Mouse (Mus musculus) heart, postnatal 0 days (tissue): ENCODE measurements around the gene Hnrnpf. TPM values are rescaled to one million over a fixed set of nuclear protein-coding genes. Genes with fewer than 3 reads are reported as not detected.

Source experiments
- ATAC-seq: fragments of 200-750 bp; cut with Nextera tagmentation; 2 replicates; pipeline ENCODE4 v1.8.0; 2017; ENCODE audit warnings: low read depth, moderate number of reproducible peaks, moderate library complexity; ENCODE audit not compliant: insufficient read depth
- DNase-seq: peaks from one replicate; pipeline ENCODE4 v3.0.0-alpha.2; 2016; ENCODE audit warnings: low spot score
- H3K27ac ChIP-seq: fragments of 300-500 bp; sonication (generic); 2 replicates; pipeline ENCODE4 v1.5.1; 2014; ENCODE audit warnings: low read depth, mild to moderate bottlenecking
- H3K27me3 ChIP-seq: fragments of 300-500 bp; sonication (generic); 2 replicates; pipeline ENCODE4 v1.6.1; 2014; ENCODE audit warnings: low read length, mixed read lengths; ENCODE audit not compliant: control insufficient read depth, insufficient read depth
- H3K36me3 ChIP-seq: fragments of 300-500 bp; sonication (generic); replicated peaks from 2 replicates; pipeline ENCODE4 v1.6.1; 2014; ENCODE audit warnings: low read length, mixed read lengths; ENCODE audit not compliant: control insufficient read depth, insufficient read depth
- H3K4me1 ChIP-seq: fragments of 300-500 bp; sonication (generic); 2 replicates; pipeline ENCODE4 v1.6.1; 2014; ENCODE audit warnings: antibody characterized with exemption; ENCODE audit not compliant: control insufficient read depth, insufficient read depth
- H3K4me2 ChIP-seq: fragments of 300-500 bp; sonication (generic); 2 replicates; pipeline ENCODE4 v1.6.1; 2014; ENCODE audit warnings: low read depth, mild to moderate bottlenecking, low read length, moderate library complexity
- H3K4me3 ChIP-seq: fragments of 300-500 bp; sonication (generic); 2 replicates; pipeline ENCODE4 v1.5.1; 2014; ENCODE audit warnings: low read depth, low read length
- H3K9ac ChIP-seq: fragments of 300-500 bp; sonication (generic); replicated peaks from 2 replicates; pipeline ENCODE4 v1.6.1; 2014; ENCODE audit warnings: low read depth, low read length, mixed read lengths
- H3K9me3 ChIP-seq: fragments of 300-500 bp; sonication (generic); replicated peaks from 2 replicates; pipeline ENCODE4 v1.6.1; 2016; ENCODE audit warnings: low read length; ENCODE audit not compliant: control insufficient read depth
- CTCF ChIP-seq: IDR thresholded peaks from 2 replicates; pipeline ENCODE4 v1.5.1; 2016; ENCODE audit warnings: antibody characterized with exemption, control low read depth, low read depth
- EP300 ChIP-seq: IDR thresholded peaks from 2 replicates; pipeline ENCODE4 v1.6.1; 2016; ENCODE audit warnings: antibody characterized with exemption, low read depth
- WGBS: fragments of 180-500 bp; shearing (Covaris S2); extraction: QIAGEN DNeasy Blood & Tissue Kit; methylation state at CpG from one replicate; pipeline ENCODE4 v1.1.7; 2014; 5-methylcytosine and 5-hydroxymethylcytosine counted together
- polyA plus RNA-seq: library from polyadenylated mRNA; unstranded; fragments of >200 nt; fragmentation: Nextera tagmentation; extraction: Ambion mirVana; gene quantifications from 2 replicates; pipeline ENCODE4 v1.2.1, GENCODE M21; 2015
- total RNA-seq: library from RNA; depleted of rRNA; stranded (reverse); fragments of >200 nt; gene quantifications from 2 replicates; pipeline ENCODE4 v1.2.3, GENCODE M21; 2014; ENCODE audit warnings: low replicate concordance

Gene Hnrnpf
- total and polyA plus RNA-seq, 2 experiments from 2014 or later, result 234 to 314 TPM

DNA sequence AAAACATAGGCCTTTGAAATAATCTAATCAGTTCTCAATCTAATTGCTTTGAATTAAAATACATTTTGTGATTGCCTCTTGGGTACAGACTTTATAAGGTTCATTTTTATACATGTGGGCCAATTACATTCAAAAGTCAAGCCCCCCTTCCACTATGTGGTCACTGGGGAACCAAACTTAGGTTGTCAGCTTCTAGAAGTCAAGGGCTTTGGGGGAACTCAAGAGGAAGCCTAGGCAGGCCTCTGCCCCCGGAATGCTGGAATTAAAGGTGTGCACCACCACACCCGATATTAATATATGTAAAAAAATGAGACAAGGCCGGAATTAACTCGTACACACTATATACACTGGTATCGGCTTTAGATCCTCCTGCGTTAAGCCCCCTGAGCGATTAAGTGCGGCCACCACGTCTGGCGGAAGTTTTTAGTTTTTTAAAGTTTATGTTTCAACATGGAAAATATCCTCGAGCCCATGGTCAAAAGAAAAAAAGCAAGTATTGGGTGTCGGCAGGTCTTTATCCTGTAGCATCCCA, 16.1 kb downstream of the Hnrnpf start:
- Histone ChIP-seq H3K36me3 (0 out of 2 replicates have a peak, but pooled peaks cover 6% of the 10 kb centered on the region), H3K4me2 (peak overlapping the region; percentile 91), H3K27ac (peak overlapping the region; percentile 93), H3K4me1 (peaks cover 26% of the 10 kb centered on the region), H3K9ac (peak overlapping the region; percentile 57), H3K27me3 (no peaks in the 10 kb centered on the region), H3K9me3 (no peaks in the 10 kb centered on the region), H3K4me3 (peak overlapping the region; percentile 75)
- 1% methylated on average over 12 of the region's 12 CpGs for WGBS
- TF ChIP-seq EP300 (no peak), CTCF (no peak)
- ATAC-seq, result 0 out of 2 replicates have a peak, but pooled peaks have one; percentile 2
- no peak for DNase-seq

DNA sequence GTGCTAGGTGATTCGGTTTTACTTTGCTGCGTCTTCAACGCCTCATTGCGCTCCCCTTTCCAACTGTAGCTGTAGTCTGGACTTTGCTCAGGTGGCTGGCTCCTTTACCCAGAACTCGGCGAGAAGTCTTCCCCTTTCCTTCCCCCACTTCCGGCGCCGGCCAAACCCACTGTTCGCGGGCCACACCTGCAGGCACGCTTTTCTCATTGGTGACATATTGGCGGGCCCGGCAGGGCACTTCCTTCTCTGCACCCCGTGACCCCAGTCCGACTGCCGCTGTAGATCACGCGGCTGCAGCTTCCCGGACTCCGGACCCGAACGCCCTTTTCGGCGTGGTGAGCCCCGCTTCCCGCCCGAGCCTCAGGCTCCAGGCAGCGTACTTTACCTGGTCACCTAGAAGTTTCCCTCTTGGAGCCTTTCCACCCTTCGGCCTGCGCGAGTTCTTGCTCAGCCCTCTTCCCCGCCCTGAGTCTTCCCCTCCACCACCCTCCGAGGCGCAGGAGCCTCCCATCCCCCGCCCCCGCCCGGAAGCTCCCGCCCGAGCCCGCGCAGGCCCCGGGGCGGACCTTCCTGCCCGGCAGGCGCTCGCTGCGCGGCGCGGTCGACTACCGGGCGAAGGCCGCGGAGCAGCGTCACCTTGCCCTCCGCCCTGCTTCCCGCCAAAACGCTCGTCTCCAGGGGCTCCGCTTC, 16.8 kb downstream of the Hnrnpf start:
- peak overlapping the region; percentile 91 for H3K4me2 ChIP-seq
- H3K27ac ChIP-seq, result peak overlapping the region; percentile 93
- DNase-seq (peak; percentile 83), ATAC-seq (peak; percentile 95)
- H3K27me3 ChIP-seq, result no peaks in the 10 kb centered on the region
- TF ChIP-seq EP300 (peak; percentile 64; the same call in 1 of the 2 replicates), CTCF (no peak)
- no peaks in the 10 kb centered on the region for H3K9me3 ChIP-seq
- peak overlapping the region; percentile 57 for H3K9ac ChIP-seq
- H3K4me1 ChIP-seq, result peaks cover 26% of the 10 kb centered on the region
- peak overlapping the region; percentile 75 for H3K4me3 ChIP-seq
- H3K36me3 ChIP-seq, result peaks cover 11% of the 10 kb centered on the region
- WGBS, result 2% methylated on average over 60 of the region's 62 CpGs

DNA sequence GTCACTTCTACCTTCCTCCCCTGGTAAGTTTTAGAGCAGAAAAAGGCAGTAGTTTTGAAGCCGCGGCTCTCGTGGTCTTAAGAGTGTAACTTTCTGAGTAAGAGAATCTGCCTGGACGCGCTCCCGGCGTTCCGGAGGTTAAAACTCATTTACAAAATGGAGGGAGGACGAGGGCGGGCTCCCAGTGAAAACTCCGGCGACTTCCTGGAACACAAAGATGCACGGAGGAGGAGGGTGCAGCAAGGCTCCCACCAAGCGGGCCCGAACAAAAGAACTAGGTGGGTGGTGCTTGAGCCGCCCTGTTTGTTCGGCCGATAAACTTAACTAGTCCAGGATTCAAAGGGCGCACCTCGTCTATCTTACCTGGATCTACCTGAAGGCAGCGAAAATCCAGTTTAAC, 17.5 kb downstream of the Hnrnpf start:
- H3K9ac ChIP-seq, result peak overlapping the region; percentile 57
- H3K9me3 ChIP-seq, result no peaks in the 10 kb centered on the region
- WGBS, result 1% methylated on average over 21 of the region's 21 CpGs
- peaks cover 26% of the 10 kb centered on the region for H3K4me1 ChIP-seq
- TF ChIP-seq CTCF (no peak), EP300 (no peak)
- H3K4me2 ChIP-seq, result peak overlapping the region; percentile 91
- no peaks in the 10 kb centered on the region for H3K27me3 ChIP-seq
- H3K4me3 ChIP-seq, result peak overlapping the region; percentile 75
- peak; percentile 62 for ATAC-seq
- peak; percentile 65 for DNase-seq
- H3K36me3 ChIP-seq, result peaks cover 14% of the 10 kb centered on the region
- peak overlapping the region; percentile 93 for H3K27ac ChIP-seq

DNA sequence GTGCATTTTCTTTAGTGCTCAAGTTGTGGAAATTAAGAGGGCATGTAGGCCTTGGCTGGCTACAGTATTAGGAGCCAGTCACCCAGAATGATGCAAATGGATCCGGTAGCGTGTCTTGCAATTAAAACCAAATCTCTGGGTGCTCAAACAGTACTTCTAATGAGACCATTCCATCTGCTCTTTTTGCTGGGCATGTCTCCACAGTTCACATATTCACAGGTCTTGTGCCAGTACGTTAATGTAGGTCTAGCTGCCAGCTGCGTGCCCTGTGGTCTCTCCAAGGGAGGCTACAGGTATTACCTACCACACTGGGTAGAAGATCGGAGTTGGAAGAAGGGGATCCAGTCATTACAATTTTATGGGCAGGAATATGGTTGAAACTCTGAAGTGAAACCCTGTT, 17.9 kb downstream of the Hnrnpf start:
- no peak for DNase-seq
- peak overlapping the region; percentile 93 for H3K27ac ChIP-seq
- H3K36me3 ChIP-seq, result peaks cover 14% of the 10 kb centered on the region
- H3K27me3 ChIP-seq, result no peaks in the 10 kb centered on the region
- H3K4me3 ChIP-seq, result peak overlapping the region; percentile 75
- no peaks in the 10 kb centered on the region for H3K9me3 ChIP-seq
- ATAC-seq, result no peak
- H3K4me2 ChIP-seq, result peak overlapping the region; percentile 91
- peak overlapping the region; percentile 57 for H3K9ac ChIP-seq
- peaks cover 26% of the 10 kb centered on the region for H3K4me1 ChIP-seq
- TF ChIP-seq EP300, result no peak
- no peak for TF ChIP-seq CTCF
- 14% methylated on average over 5 of the region's 5 CpGs for WGBS

DNA sequence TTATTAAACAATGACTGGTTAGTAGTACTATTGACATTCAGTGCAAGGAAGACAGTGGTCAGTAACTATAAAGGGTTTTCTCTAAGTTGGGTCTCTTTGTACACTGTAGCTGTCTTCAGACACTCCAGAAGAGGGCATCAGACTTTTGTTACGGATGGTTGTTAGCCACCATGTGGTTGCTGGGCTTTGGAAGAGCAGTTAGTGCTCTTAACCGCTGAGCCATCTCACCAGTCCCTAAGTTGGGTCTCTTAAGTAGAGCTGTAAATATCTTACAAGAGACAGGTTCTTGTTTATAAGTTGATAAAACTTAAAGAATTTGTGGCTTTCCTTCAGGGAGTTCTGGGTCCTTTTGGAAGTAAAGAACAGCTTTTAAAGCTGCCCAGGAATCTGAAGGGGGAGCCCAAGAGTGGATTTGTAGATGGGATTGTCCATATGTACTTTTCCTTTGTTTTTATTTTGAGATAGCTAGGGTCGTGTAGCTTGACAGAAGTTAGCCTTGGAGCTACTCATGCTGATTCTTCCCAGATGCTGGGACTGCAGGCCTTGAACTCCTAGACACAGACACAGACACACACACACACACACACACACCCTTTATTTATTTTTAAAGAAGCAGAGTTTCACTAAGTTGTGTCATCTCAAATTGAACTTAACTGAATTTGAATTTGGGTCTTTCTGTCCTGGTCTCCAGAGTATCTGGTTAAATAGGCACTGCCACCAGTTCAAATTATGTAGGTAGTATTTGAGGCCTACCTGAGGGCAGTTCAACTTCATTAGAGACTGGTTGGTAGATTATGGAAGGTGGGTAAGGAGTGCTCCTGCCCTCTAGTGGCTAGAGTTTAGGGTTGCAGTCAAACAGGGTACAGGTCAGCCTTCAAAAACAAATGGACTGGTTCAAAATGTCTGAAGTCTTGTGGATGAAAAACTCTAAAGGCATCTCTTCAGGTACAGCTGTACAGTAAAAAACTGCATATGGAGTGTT, 20.8 kb downstream of the Hnrnpf start:
- ATAC-seq (no peak), DNase-seq (peak; percentile 64)
- no peak overlapping the region for H3K27ac ChIP-seq
- H3K9ac ChIP-seq, result no peak overlapping the region
- 50% methylated on average over 3 of the region's 3 CpGs for WGBS
- H3K4me2 ChIP-seq, result no peak overlapping the region
- H3K36me3 ChIP-seq, result peaks cover 22% of the 10 kb centered on the region
- no peak for TF ChIP-seq EP300
- peak; percentile 79 for TF ChIP-seq CTCF
- peaks cover 18% of the 10 kb centered on the region for H3K4me1 ChIP-seq
- no peak overlapping the region for H3K4me3 ChIP-seq
- H3K27me3 ChIP-seq, result no peaks in the 10 kb centered on the region
- no peaks in the 10 kb centered on the region for H3K9me3 ChIP-seq
